Mouse (Mus musculus): ENCODE measurements at regions not wholly inside any gene's neighbourhood (a gene's known extent, or its start where the extent isn't known, plus 50 kb on each side); places are given as distances from the start of the nearest gene placed in this dataset.

DNA sequence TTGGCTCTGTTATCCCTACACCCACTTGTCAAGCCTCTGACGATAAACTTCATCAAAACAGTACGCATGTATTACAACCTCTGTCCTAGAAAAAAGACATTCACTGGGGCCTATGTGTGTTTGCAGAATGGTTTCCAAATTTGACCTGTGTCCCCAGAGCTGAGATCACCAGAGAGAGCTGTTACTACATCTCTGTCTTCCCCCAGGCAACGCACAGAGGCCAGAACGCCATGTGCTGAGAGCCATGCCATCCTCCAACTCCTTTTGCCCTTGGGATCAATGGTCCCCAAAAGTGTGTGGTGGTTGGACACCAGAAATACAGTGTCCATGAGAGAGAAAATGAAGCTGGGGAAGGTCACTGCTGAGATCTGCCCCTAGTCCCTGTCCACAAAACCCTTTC, 137.1 kb downstream of the Tomm20 start:
- DNase-seq (ENCODE audit: low spot score in 2 of 2) = no peak

DNA sequence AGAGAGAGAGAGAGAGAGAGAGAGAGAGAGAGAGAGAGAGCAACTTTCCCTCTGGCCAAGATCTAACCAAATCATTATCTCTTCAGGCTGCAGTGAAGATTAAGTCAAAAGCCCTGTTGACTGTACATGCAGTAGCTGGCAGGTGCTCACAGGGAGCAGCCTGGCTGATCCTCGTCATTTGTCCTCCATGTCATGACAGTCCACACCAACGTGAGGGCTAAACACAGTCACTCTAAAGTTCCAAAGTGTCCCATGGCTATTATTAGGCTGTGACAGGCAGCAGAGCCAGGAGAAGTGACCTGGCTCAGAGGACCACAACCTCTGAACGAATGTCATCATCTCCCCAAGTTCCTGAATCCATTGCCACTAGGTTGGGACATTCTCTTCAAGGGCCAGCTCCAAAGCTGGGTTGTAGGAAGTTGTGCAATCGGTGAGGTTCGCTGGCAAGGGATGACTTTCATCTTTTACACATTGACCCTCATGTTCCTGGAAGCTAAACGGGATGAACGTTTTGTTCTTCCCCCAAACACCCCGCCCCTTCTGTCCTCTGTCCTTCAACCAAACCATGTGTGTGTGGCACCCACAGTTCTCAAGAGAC, 138.4 kb downstream of the Tomm20 start:
- no peak for DNase-seq (ENCODE audit: low spot score in 2 of 2)

DNA sequence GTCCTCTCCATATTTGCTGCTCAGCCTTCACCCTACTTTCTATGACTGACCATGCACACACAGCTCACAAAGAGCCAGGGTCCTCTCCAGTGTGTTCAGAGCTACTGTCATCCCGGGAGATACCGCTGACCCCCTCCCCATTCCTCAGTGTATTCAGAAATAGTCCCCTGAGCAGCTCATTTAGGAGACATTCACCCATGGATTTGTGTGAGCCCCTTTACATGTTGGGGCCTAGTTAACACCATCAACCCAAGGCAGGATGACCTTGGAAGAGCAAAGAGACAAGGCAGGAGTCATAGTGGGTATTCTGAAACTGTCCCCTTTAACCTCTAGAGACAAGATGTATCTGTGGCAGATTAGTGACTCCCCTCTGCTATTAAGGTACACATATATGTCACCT, 139.1 kb downstream of the Tomm20 start:
- no peak for DNase-seq (ENCODE audit: low spot score in 2 of 2)

DNA sequence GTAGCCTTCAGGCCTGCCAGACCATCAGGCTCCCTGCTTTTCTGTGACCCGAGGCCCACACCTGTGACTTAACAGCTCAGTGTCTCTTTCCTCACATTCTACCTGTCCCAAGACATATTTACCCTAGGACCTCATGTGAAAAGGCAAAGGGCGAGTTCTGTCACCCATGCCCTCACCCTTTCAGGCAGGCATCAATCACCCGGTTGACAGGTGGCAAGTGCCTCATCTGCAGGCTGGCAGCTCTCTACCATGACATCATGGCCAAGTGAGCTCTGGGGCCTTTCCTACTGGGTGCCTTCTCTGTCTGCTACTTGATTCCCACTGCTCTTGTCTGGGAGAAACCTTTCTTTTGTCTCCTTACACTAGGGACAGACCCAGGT, 139.5 kb downstream of the Tomm20 start:
- DNase-seq (ENCODE audit: low spot score in 2 of 2) = no peak

DNA sequence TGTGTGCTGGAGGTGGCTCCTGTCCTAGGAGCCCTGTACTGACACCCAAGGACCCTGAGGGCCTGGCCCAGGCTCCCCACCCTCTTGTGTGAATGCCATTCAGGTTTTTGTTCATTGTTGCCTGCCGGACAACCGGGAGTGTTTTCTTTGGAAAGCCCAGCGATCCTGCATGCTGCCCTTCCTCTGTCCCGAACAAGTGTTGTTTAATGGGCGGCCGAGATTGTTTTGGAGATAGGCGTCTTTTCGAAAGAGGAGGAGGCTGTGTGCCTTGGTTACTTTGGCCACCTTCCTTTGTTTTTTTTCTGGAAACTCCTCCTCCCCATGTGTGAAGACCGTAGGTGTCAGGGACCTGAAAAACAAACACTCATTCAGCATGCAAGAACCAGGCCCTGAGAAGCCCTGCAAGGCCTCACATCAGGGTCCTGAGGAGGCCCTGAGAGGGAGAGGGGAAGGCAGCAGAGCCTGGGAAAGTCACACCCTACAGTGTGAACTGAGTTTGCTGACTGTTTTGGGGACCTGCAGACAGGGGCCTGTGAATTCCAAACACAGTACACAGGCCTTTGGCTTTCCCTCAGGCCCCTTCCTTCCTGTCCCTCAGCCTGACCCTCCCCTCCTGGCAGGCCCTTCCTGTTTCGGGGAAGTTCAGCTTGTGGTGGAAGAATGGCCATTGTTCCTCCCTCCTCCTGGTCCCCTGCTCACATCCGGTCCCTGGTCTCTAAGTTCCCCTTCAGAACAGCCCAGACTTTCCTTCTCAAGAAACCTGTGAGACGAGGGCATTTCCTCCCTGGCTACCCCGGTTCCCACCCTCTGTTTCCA, 140.1 kb downstream of the Tomm20 start:
- DNase-seq (ENCODE audit: low spot score in 2 of 2) = no peak

DNA sequence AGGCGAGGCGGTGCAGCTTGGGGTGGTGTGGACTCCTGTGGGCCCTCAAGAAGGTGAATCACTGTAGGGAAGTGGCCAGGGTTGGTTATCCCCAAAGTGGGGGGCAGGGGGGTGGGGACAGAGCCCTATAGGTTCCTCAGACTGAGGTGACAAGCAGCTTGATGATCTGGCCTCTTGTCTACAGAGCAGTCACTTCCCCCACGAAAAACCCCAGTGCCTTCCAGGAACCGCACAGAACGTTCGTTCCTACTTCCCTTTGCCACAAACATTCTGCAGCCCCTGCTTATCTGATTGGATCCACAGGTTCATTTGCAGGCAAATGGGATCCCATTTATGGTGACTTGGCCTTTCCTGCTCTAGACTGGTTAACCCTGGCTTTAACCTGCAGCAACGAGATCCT, 141.5 kb downstream of the Tomm20 start:
- no peak for DNase-seq (ENCODE audit: low spot score in 2 of 2)

DNA sequence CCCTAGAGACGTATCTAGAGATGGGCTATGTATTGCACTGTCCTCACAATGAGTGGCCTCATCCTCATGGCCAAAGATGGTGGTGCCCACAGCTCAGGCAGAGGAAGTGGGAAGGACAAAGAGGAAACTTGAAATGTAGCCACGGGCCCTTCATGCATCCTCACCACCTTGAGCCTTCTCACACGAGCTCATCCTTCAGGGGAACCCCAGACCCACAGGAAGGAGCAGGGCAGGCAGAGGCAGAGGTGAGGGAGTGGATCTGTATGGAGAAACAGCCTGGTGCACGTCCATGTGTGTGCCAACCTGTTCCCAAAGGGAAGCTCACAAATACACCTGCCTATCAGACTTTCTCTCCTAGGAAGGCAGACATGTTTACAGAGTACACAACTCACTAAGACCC, 143.0 kb downstream of the Tomm20 start:
- DNase-seq (ENCODE audit: low spot score in 2 of 2) = no peak

DNA sequence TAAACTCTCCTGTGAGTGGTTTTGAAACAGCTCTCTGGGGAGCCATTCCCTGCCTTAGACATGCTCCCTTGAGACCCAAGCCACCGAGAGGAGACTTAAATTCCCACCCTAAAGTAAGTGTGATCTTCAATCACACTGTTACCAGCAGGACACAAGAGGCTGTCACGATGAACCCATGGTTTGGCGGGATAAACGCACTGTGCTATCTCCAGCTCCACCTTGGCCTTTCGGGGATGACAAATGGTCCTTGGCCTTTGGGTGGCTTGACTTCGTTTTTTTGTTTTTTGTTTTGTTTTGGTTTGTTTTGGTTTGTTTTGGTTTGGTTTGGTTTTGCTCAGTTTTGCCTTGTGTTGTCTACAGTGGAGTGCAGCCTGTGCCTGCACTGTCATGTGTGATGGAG, 144.7 kb downstream of the Tomm20 start:
- no peak for DNase-seq (ENCODE audit: low spot score in 2 of 2)

DNA sequence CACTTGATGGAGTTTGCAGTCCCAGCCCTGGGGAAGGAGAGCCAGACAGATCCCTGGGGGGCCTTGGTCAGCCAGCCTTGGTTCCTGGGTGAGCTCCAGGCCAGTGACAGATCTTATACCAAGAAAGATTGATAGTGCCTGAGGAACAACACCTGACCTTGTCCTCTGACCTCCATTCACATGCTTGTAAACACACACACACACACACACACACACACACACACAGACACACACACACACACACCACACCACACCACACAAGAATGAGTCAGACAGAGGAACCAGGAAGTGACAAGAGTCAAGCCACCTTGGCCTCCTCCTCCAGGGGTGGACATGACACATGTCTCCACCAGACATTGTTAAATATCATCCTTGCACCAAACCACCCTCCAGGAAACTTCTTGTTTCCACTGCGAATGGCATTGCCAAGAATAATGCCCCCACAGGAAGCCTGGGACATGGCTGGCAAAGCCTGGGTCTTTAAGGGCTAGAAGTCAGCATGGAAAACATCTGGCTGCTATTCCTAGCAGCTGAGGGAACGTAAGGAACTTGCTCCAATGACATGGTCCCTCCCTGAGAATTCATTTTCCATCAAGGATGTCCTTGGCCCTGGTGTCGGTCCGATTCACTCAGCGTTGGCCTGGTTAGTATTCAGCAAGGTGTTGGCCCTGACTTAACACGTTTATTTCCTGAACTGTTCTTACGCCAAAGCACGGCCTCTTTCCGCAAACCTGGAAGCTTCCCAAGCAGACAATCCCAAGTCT, 147.9 kb downstream of the Tomm20 start:
- no peak for DNase-seq (ENCODE audit: low spot score in 2 of 2)

DNA sequence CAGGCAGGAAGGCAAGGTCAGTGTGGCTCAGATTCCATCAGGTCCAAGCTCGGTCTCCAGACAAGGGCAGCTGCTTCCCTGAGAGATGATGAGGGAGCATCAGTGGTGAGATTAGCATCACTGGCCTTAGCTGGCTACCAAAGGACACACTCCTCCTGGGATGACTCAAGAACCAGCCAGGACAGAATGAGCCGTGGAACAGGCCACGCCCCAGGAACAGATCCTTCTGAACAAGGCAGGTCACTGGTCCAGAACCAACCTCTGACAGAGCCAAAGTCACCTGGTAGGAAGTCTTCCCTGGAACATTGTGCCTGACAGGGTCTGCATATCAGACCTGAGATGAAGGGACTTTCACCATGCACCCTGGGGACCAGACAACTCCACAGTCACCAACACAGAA, 152.0 kb downstream of the Tomm20 start:
- no peak for DNase-seq (ENCODE audit: low spot score in 2 of 2)

DNA sequence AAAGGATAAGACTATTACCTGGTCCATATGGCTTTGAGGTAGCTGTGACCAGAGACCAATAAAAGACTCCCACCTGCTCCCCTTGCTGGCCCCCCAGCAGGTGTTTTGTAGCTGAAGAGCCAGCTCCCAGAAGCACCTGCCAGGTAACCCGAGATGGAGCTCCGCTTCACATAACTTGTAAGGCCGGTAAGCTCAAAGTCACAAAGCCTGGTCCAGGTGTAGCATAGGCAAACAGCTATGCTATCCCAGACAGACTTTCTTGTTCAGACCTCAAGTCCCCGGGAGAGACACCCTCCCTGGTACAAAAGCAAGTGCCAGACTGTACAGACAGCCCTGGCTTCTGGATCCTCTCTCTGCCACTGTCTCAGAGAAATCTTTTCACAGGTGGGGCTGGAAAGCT, 154.6 kb downstream of the Tomm20 start:
- DNase-seq (ENCODE audit: low spot score in 2 of 2) = no peak

DNA sequence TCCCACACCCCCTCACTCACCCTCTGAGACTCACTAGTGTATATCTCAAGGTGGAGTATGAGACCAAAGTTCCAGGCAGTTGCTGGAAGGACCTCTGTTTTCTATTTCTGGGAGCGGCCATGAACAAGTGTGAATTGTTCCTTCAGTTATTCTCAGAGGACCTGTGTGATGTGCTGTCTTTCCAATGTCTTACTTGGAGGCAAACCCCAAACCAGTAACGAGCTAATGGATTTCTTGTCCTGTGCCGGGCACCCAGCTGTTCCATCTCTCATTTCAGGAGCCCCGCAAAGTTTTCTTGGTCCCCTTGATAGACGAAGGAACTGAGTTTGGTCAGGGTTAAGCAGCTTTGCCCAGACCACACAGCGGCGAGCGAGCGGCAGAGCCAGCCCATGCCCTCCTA, 155.4 kb downstream of the Tomm20 start:
- DNase-seq (ENCODE audit: low spot score in 2 of 2) = no peak

DNA sequence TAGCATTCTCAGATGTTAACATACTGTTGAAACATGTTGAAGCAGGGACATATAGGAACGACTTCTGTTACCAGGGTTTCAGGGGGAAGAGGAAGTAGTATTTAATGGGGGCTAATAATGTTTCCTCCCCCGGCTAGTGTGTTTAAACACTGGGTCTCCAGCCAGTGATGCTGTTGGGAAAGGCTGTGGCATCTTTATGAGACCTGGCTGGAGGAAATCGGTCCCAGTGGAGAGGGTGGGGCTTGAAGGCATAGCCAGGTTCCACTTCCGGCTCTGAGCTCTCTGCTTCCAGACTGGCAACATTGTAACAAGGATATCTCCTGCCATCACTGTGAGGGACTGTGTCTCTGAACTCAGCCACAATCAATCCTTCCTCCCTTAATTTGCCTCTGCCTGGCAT, 156.6 kb downstream of the Tomm20 start:
- DNase-seq (ENCODE audit: low spot score in 2 of 2) = no peak

DNA sequence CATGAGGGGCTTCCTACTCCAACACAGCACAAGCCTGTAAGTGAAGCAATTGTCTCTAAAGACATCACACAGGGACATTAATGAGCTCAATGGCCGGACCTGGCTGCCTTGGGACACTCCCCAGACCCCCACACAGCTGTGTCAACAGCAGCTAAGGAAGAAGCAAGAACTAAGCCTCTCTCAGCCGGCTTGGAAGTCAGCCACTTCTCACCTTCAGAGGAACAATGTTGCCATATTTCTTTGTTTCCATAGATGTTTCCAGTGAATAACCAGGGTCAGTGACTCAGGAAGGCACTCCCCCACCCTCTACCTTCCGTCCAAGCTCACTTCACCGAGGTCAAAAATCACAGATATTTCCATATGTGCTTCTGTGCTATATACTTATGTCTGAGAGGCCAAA, 157.0 kb downstream of the Tomm20 start:
- no peak for DNase-seq (ENCODE audit: low spot score in 2 of 2)

DNA sequence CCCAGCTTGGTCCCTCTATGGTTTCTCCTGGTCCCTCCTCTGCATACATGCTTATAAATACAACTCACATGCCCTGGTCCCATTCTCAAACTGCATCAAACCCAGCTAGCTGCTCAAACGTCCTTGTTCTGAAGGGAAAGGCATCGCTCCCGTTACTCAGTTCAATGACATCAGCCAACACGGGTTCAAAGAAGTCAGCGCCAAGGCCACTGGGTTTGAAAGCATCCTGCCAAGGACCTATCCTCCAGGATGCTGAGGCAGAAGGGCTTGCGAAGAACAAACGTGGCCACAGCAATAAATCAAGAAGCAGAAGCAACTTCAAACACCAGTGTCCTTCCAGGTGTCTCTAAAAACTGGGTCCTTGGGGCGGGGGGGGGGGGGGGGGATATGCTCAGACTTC, 158.2 kb downstream of the Tomm20 start:
- DNase-seq (ENCODE audit: low spot score in 2 of 2) = no peak

DNA sequence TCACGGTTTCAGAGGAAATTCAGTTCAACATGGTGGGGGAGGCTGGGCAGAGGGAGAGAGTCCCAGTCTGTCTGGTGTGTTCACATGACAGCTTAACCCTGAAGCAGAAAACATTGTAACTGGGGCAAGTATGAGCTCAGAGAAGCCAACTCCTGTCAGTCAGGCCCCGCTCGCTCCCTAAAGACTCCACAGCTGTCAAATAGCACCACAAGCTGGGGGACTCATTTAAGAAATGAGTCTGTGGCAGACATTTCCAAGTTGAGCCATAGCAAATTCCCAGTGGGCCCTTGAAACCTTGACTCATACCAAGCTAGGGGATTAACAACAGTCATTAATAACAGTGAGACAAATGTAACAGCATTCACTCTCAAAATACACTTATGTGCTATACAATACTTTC, 160.4 kb downstream of the Tomm20 start:
- DNase-seq (ENCODE audit: low spot score in 2 of 2) = no peak

DNA sequence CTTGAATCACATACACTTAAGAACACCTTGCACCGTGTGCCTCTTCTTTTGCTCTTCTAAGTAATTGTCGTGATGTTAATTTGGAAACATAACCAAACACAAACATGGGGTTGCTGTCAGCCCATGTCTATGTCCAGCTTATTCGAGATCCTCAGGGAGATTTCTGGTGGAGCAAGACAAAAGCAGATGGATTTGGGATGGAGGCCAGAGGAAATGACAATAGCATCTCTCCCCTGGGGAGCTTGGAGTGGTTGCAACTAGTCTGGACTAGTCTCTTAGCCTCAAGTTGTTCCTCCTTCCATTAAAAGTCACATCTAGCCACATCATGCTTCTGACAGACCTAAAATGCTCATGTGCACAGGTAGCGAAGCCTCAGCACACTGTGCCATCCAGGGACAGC, 161.0 kb downstream of the Tomm20 start:
- DNase-seq (ENCODE audit: low spot score in 2 of 2) = no peak

DNA sequence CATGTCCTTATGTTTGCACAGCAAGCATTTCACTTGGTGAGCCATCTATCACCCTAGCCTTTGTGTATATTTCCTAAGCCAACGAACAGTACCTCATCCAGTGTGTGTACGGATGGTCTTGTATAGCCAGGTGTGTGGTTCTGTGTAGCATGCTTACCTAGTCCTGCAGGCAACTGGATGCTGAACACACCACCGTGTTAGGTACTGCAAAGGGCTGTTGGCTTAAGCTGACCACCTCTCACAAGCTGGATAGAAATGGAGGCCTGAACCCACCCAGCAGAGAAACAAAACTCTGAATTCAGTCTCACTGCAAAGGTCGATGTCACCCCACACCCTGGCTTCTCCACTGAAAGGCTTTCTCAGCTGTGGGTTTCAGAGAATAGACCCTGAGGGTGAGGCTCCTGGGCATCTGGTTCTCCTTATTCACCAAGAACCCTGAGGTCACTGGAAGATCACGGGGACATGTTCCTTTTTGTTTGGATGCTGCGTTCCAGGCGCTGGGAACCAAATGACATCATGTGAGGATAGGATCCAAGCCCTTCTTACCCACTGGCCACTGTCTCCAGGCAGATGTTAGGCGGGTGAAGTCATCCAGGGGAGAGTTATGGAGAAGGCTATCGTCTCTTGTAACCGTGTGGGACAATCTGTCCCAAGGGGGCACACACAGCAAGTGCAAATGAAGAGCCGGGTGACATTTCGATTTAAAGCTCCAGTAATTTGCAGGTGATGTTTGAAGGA, 161.8 kb downstream of the Tomm20 start:
- DNase-seq (ENCODE audit: low spot score in 2 of 2) = no peak

DNA sequence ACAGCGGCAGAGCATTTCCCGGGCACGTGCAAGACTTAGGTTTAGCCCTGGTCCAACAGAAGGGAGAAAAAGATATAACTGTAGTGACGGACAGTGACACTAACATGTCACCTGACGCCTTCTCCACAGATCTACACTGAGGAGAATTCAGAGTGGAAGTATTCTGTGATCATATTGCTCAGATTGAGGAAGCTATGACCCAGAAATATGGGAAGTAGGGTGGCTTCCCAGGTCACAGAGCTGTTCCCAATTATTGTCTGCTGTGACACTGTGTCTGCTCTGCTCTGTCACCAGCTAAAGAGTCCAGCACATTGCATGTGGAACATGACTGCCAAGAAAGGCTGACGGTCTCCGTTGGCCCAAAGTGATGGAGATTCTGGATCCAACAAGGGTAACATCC, 167.0 kb downstream of the Tomm20 start:
- no peak for DNase-seq (ENCODE audit: low spot score in 2 of 2)

DNA sequence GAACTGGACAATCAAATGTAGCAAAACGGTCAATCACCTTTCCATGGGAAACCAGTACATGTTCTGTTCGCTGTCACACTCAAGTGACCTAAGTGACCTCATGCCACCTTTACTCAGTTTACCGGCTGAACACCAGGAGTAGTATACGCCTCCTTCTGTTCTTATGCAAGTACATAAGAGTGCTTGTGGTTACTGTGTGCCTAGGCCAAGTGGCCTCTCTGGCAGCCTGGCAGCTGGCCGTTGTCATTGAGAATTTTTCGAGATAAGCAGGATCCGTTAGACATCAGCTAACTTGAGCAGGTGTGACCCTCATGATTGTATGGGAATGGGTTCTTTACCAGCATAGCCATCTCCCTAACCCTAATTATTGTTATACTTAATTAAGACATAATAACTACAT, 167.5 kb downstream of the Tomm20 start:
- no peak for DNase-seq (ENCODE audit: low spot score in 2 of 2)

DNA sequence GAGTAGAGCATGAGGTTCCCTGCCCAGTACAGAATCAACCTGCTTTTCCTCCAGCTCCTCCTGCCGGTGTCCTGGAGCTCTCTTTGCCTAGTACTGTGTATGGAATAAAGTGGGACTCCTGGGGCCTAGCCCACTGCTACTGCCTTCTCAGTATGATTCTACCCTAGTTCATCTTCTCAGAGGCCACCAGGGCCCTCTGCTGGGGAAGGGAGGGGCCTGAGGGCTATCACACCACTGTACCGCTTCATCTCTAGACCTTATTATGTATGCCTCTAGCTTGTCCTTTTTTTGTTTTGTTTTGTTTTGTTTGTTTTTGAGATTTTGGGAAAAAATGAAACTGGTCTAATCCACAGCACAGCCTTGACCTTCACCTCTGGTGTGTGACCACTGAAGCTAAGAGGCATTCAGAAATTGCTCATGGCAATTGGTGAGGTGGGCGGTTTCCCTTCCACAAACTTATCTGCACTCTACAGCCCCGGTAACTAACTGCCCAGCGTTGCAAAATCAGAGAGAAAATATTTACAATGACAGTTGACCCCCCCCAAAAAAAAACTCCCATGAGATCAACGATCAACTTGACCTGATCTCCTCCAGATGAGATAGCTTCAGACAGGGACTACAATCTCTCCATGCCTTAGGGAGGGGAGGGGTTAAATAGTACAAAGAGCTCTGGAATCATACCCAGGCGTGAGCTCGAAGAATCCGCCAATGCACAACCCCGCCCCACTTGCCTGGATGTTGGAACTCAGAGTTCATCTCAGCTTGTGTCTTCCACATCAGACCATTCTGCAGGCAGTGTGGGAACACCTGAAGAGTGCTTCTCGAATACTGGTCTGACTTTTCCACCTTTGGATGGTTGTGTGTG, 168.8 kb downstream of the Tomm20 start:
- DNase-seq (ENCODE audit: low spot score in 2 of 2) = no peak

Data from right cerebral cortex, postnatal 36 days (tissue).